Comparison of ENCODE assay signal across 8 mouse cellular contexts in the genomic region with DNA sequence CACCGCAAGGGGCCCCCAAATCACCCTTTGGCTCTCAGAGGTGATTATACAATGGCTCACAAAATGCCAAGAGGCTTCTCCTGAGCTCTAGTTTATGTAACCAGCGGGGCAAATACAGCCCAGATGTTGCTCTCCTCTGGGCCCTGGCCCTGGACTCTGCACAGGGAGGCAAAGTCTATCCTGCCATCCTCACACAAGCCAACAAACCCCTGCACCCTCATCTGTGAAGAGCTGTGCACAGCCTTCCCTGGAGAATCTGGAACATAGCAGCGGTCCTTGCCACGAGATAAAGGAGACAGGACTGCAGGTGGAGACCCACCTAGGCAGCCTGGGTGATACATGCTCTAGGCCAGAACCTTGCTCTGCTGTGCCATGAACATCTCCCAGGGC. TPM values are rescaled to one million over a fixed set of nuclear protein-coding genes. Genes with fewer than 3 reads are reported as not detected.
DNase-seq lines count a peak whose midpoint lies in the region; ATAC-seq and TF ChIP-seq lines count a peak whose summit lies in the region.

No protein-coding gene starts in this region.

- H3K36me3 ChIP-seq in E14TG2a.4 (ENCODE audit: insufficient read depth, low read length): peaks cover 62% of the 10 kb centered on the region
- peaks cover 45% of the 10 kb centered on the region for H3K36me3 ChIP-seq in embryonic facial prominence, embryonic 10.5 days (replicated peaks)
- peaks cover 33% of the 10 kb centered on the region for H3K36me3 ChIP-seq in limb, embryonic 14.5 days (ENCODE audit: control insufficient read depth, insufficient read depth, low read length)

- no peak for TF ChIP-seq CTCF in E14TG2a.4 (conservative IDR thresholded peaks at IDR 0.05; ENCODE audit: low read length)

- peak overlapping the region; percentile 32 for H3K4me3 ChIP-seq in E14TG2a.4 (replicated peaks; ENCODE audit: low read length)
- H3K4me3 ChIP-seq in embryonic facial prominence, embryonic 10.5 days: peak overlapping the region; percentile 30
- no peak overlapping the region for H3K4me3 ChIP-seq in limb, embryonic 14.5 days (replicated peaks; ENCODE audit: low read length)

- no peak for TF ChIP-seq POLR2A in limb, embryonic 14.5 days (IDR thresholded peaks at IDR 0.05; ENCODE audit: borderline replicate concordance, extremely low read depth, insufficient read depth, insufficient read length)

- peak overlapping the region; percentile 34 for H3K4me2 ChIP-seq in limb, embryonic 14.5 days (replicated peaks; ENCODE audit: low read depth, low read length, severe bottlenecking)

- DNase-seq in embryonic facial prominence, embryonic 10.5 days (ENCODE audit: low spot score): no peak
- DNase-seq in kidney, adult 18-20 months: peak; percentile 74
- DNase-seq in limb, embryonic 14.5 days (ENCODE audit: low spot score): no peak
- no peak for DNase-seq in embryo, embryonic 11 days
- DNase-seq in adrenal gland, adult 2 months: no peak
- DNase-seq in lung, postnatal 36 days: no peak

- 37% methylated on average over 4 of the region's 4 CpGs for WGBS in embryonic facial prominence, embryonic 10.5 days
- WGBS in limb, embryonic 14.5 days: 24% methylated on average over 4 of the region's 4 CpGs

- H3K9ac ChIP-seq in limb, embryonic 14.5 days (ENCODE audit: low read depth, low read length, severe bottlenecking): no peak overlapping the region

- peaks cover 11% of the 10 kb centered on the region for H3K27me3 ChIP-seq in E14TG2a.4 (ENCODE audit: insufficient read depth, low read length)
- H3K27me3 ChIP-seq in embryonic facial prominence, embryonic 10.5 days (replicated peaks; ENCODE audit: low read depth, poor library complexity, severe bottlenecking): no peaks in the 10 kb centered on the region
- no peaks in the 10 kb centered on the region for H3K27me3 ChIP-seq in limb, embryonic 14.5 days (ENCODE audit: control insufficient read depth, insufficient read depth, low read length)

- H3K27ac ChIP-seq in embryonic facial prominence, embryonic 10.5 days (replicated peaks): peak overlapping the region; percentile 69
- peak overlapping the region; percentile 52 for H3K27ac ChIP-seq in limb, embryonic 14.5 days (replicated peaks; ENCODE audit: low read depth, low read length)

- H3K4me1 ChIP-seq in E14TG2a.4 (replicated peaks; ENCODE audit: low read depth, low read length): peaks cover 68% of the 10 kb centered on the region
- H3K4me1 ChIP-seq in embryonic facial prominence, embryonic 10.5 days: peaks cover 67% of the 10 kb centered on the region
- H3K4me1 ChIP-seq in limb, embryonic 14.5 days (ENCODE audit: control insufficient read depth, insufficient read depth, low read length): peaks cover 54% of the 10 kb centered on the region

- ATAC-seq in limb, embryonic 14.5 days (ENCODE audit: low FRiP score, low read depth): 0 out of 2 replicates have a peak, but pooled peaks have one; percentile 0
- ATAC-seq in inflammation-experienced regulatory T-cells, adult 6 months: no peak

- no peaks in the 10 kb centered on the region for H3K9me3 ChIP-seq in E14TG2a.4 (ENCODE audit: low read length)
- no peaks in the 10 kb centered on the region for H3K9me3 ChIP-seq in embryonic facial prominence, embryonic 10.5 days
- no peaks in the 10 kb centered on the region for H3K9me3 ChIP-seq in limb, embryonic 14.5 days (ENCODE audit: control insufficient read depth, low read length)

RNA-seq across cellular contexts. Expression of gene Tsku, which starts 6.2 kb away (rescaled TPM):
- 9.7 and 10.9 TPM in 2 replicates for polyA plus RNA-seq in embryonic facial prominence, embryonic 10.5 days (2016; fragmentation: Nextera tagmentation; extraction: Ambion mirVana)
- 44.0 and 61.0 TPM in 2 replicates for polyA plus RNA-seq in limb, embryonic 14.5 days (2012; rRNA removed)
- polyA plus RNA-seq in limb, embryonic 14.5 days (2014; fragmentation: Nextera tagmentation; extraction: Ambion mirVana): 28.6 and 31.4 TPM in 2 replicates
- not detected for polyA plus RNA-seq in inflammation-experienced regulatory T-cells, adult 6 months (2017; shearing (Covaris generic))
- 10 to 100 TPM; 22.4 to 41.5 TPM for total RNA-seq in adrenal gland, adult 2 months (2021)
- 52.3 and 58.9 TPM in 2 replicates for polyA plus RNA-seq in adrenal gland, adult 2 months (2012; rRNA removed)

RNA-seq across cellular contexts. Expression of gene Acer3, which starts 33.9 kb away (rescaled TPM):
- polyA plus RNA-seq in embryonic facial prominence, embryonic 10.5 days (2016; fragmentation: Nextera tagmentation; extraction: Ambion mirVana): 18.0 and 21.3 TPM in 2 replicates
- 22.6 and 23.6 TPM in 2 replicates for polyA plus RNA-seq in limb, embryonic 14.5 days (2012; rRNA removed)
- polyA plus RNA-seq in limb, embryonic 14.5 days (2014; fragmentation: Nextera tagmentation; extraction: Ambion mirVana): 35.7 and 37.9 TPM in 2 replicates
- polyA plus RNA-seq in inflammation-experienced regulatory T-cells, adult 6 months (2017; shearing (Covaris generic)): 10 to 100 TPM; 14.5 to 20.5 (median 15.5) TPM
- total RNA-seq in adrenal gland, adult 2 months (2021): 10 to 100 TPM; 10.7 to 22.0 TPM
- polyA plus RNA-seq in adrenal gland, adult 2 months (2012; rRNA removed): 1.2 and 1.3 TPM in 2 replicates

Comparison
In these comparisons a context has a peak if more than half of its experiments do, and no peak if none do; other contexts are left out.
1. RNA of gene Tsku, which starts 6.2 kb away (polyA plus RNA-seq): 52.3 to 58.9 TPM in adrenal gland, adult 2 months, 28.6 to 61.0 TPM in limb, embryonic 14.5 days and 9.7 to 10.9 TPM in embryonic facial prominence, embryonic 10.5 days; not detected in inflammation-experienced regulatory T-cells, adult 6 months; every median in the first group is over 10 times any median in the second.